Mouse (Mus musculus) intestine, postnatal 0 days (tissue): Measurements from ENCODE around the gene Mrpl21. TPM values are rescaled to one million over a fixed set of nuclear protein-coding genes. Genes with fewer than 3 reads are reported as not detected.

Source experiments
- ATAC-seq: fragments of 200-750 bp; cut with Nextera tagmentation; 2 replicates; pipeline ENCODE4 v1.8.0; 2017; ENCODE audit warnings: mild to moderate bottlenecking, moderate TSS enrichment, moderate library complexity
- H3K27ac ChIP-seq: fragments of 300-500 bp; sonication (generic); 2 replicates; pipeline ENCODE4 v1.5.1; 2014; ENCODE audit warnings: mild to moderate bottlenecking, low read depth, low read length, moderate library complexity
- H3K27me3 ChIP-seq: fragments of 300-500 bp; sonication (generic); replicated peaks from 2 replicates; pipeline ENCODE4 v1.6.1; 2014; ENCODE audit warnings: low read length, mixed read lengths; ENCODE audit not compliant: control insufficient read depth, insufficient read depth
- H3K36me3 ChIP-seq: fragments of 300-500 bp; sonication (generic); 2 replicates; pipeline ENCODE4 v1.6.1; 2014; ENCODE audit warnings: mild to moderate bottlenecking, moderate library complexity; ENCODE audit not compliant: control insufficient read depth, insufficient read depth
- H3K4me1 ChIP-seq: fragments of 300-500 bp; sonication (generic); replicated peaks from 2 replicates; pipeline ENCODE4 v1.6.1; 2014; ENCODE audit warnings: antibody characterized with exemption, low read length, mixed read lengths; ENCODE audit not compliant: control insufficient read depth, insufficient read depth
- H3K4me2 ChIP-seq: fragments of 300-500 bp; sonication (generic); replicated peaks from 2 replicates; pipeline ENCODE4 v1.6.1; 2014; ENCODE audit warnings: low read depth, mild to moderate bottlenecking, moderate library complexity
- H3K4me3 ChIP-seq: fragments of 300-500 bp; sonication (generic); 2 replicates; pipeline ENCODE4 v1.5.1; 2014; ENCODE audit warnings: low read depth, low read length
- H3K9ac ChIP-seq: fragments of 300-500 bp; sonication (generic); 2 replicates; pipeline ENCODE4 v1.6.1; 2014; ENCODE audit warnings: mild to moderate bottlenecking, low read depth, low read length
- H3K9me3 ChIP-seq: fragments of 300-500 bp; sonication (generic); 2 replicates; pipeline ENCODE4 v1.6.1; 2016; ENCODE audit warnings: mixed run types; ENCODE audit not compliant: control insufficient read depth
- CTCF ChIP-seq: sonication (generic); IDR thresholded peaks from 2 replicates; pipeline ENCODE4 v1.5.1; 2016; ENCODE audit warnings: low read depth, mild to moderate bottlenecking, control low read depth, antibody characterized with exemption, moderate library complexity
- WGBS: fragments of 180-500 bp; shearing (Covaris S2); extraction: QIAGEN DNeasy Blood & Tissue Kit; methylation state at CpG from one replicate; pipeline ENCODE4 v1.1.7; 2014; 5-methylcytosine and 5-hydroxymethylcytosine counted together
- polyA plus RNA-seq: library from polyadenylated mRNA; unstranded; fragments of >200 nt; fragmentation: Nextera tagmentation; extraction: Ambion mirVana; gene quantifications from 2 replicates; pipeline ENCODE4 v1.2.1, GENCODE M21; 2015

Gene Mrpl21
- polyA plus RNA-seq, 1 experiment from 2014 or later: 75.1 TPM

GRCm38 (mm10) chr19:3326479-3327047, 43.9 kb downstream of the Mrpl21 start:
- 72% methylated on average over 12 of the region's 12 CpGs for WGBS
- no peak overlapping the region; the same call in 1 of the 2 replicates for H3K4me3 ChIP-seq
- no peaks in the 10 kb centered on the region for H3K27me3 ChIP-seq
- no peaks in the 10 kb centered on the region for H3K9me3 ChIP-seq
- H3K4me1 ChIP-seq: peaks cover 24% of the 10 kb centered on the region; the same call in 1 of the 2 replicates
- ATAC-seq: no peak
- 0 out of 2 replicates have a peak overlapping the region, but pooled peaks have one; percentile 92 for H3K27ac ChIP-seq
- H3K36me3 ChIP-seq: no peaks in the 10 kb centered on the region
- H3K4me2 ChIP-seq: peak overlapping the region; percentile 94; the same call in 1 of the 2 replicates
- no peak for TF ChIP-seq CTCF
- H3K9ac ChIP-seq: no peak overlapping the region

- Histone ChIP-seq H3K27me3 (no peaks in the 10 kb centered on the region), H3K4me3 (no peak overlapping the region), H3K9me3 (no peaks in the 10 kb centered on the region), H3K9ac (0 out of 2 replicates have a peak overlapping the region, but pooled peaks have one; percentile 22), H3K4me2 (0 out of 2 replicates have a peak overlapping the region, but pooled peaks have one; percentile 38), H3K4me1 (peaks cover 10% of the 10 kb centered on the region), H3K27ac (peak overlapping the region; percentile 78), H3K36me3 (no peaks in the 10 kb centered on the region)
- WGBS: 48% methylated on average over 6 of the region's 6 CpGs
- no peak for TF ChIP-seq CTCF
- 0 out of 2 replicates have a peak, but pooled peaks have one; percentile 16 for ATAC-seq
Observed at GRCm38 (mm10) chr19:3333247-3333646, 50.5 kb downstream of the Mrpl21 start.

GRCm38 (mm10) chr19:3333694-3334515, 51.2 kb downstream of the Mrpl21 start:
- H3K36me3 ChIP-seq: no peaks in the 10 kb centered on the region
- H3K27me3 ChIP-seq: no peaks in the 10 kb centered on the region
- peak; percentile 82 for ATAC-seq
- H3K4me3 ChIP-seq: no peak overlapping the region
- no peak overlapping the region for H3K9ac ChIP-seq
- H3K9me3 ChIP-seq: no peaks in the 10 kb centered on the region
- H3K4me2 ChIP-seq: peak overlapping the region; percentile 38
- WGBS: 64% methylated on average over 17 of the region's 17 CpGs
- TF ChIP-seq CTCF: no peak
- peaks cover 10% of the 10 kb centered on the region for H3K4me1 ChIP-seq
- peak overlapping the region; percentile 78 for H3K27ac ChIP-seq

- Histone ChIP-seq H3K4me1 (peaks cover 10% of the 10 kb centered on the region), H3K27me3 (no peaks in the 10 kb centered on the region), H3K9me3 (no peaks in the 10 kb centered on the region), H3K4me3 (no peak overlapping the region), H3K9ac (no peak overlapping the region), H3K27ac (peak overlapping the region; percentile 78), H3K36me3 (no peaks in the 10 kb centered on the region), H3K4me2 (peak overlapping the region; percentile 38)
- TF ChIP-seq CTCF: no peak
- ATAC-seq: peak; percentile 49
- 41% methylated on average over 4 of the region's 4 CpGs for WGBS
Observed at GRCm38 (mm10) chr19:3334550-3334949, 51.8 kb downstream of the Mrpl21 start.

GRCm38 (mm10) chr19:3335917-3336316, 53.2 kb downstream of the Mrpl21 start:
- WGBS: 55% methylated on average over 1 of the region's 1 CpGs
- H3K4me2 ChIP-seq: no peak overlapping the region
- H3K27ac ChIP-seq: no peak overlapping the region

More at GRCm38 (mm10) chr19:3335917-3336316, 53.2 kb downstream of the Mrpl21 start:
- no peak overlapping the region for H3K4me3 ChIP-seq
- no peak for ATAC-seq
- H3K9me3 ChIP-seq: no peaks in the 10 kb centered on the region
- H3K27me3 ChIP-seq: no peaks in the 10 kb centered on the region
- H3K9ac ChIP-seq: no peak overlapping the region
- no peak for TF ChIP-seq CTCF
- no peaks in the 10 kb centered on the region for H3K36me3 ChIP-seq
- H3K4me1 ChIP-seq: peaks cover 5% of the 10 kb centered on the region; the same call in 1 of the 2 replicates
